Mouse (Mus musculus): ENCODE data around the gene Eps15. TPM values are rescaled to one million over a fixed set of nuclear protein-coding genes. Genes with fewer than 3 reads are reported as not detected.

Gene Eps15
- total and polyA plus RNA-seq, 3 experiments, result 8.8 to 137 (median 56.8) TPM

- Histone ChIP-seq H3K4me3 (ENCODE audit: low read depth, low read length) (peak overlapping the region; percentile 79), H3K36me3 (replicated peaks) (peaks cover 32% of the 10 kb centered on the region), H3K9me3 (replicated peaks) (no peaks in the 10 kb centered on the region), H3K4me1 (ENCODE audit: insufficient read depth, low read depth, low read length) (peaks cover 84% of the 10 kb centered on the region), H3K27me3 (ENCODE audit: insufficient read depth, low read length) (no peaks in the 10 kb centered on the region)
- ATAC-seq (ENCODE audit: extremely low read depth, insufficient number of reproducible peaks, low FRiP score, poor library complexity, severe bottlenecking) (no peak), DNase-seq (ENCODE audit: low spot score) (no peak)
- TF ChIP-seq GATA1 (IDR thresholded peaks at IDR 0.05; ENCODE audit: borderline replicate concordance, low read length) (no peak), POLR2AphosphoS5 (IDR thresholded peaks at IDR 0.05; ENCODE audit: insufficient replicate concordance, low read depth, low read length) (no peak), GATA2 (IDR thresholded peaks at IDR 0.05; ENCODE audit: borderline replicate concordance, low read depth, low read length) (no peak), TAL1 (conservative IDR thresholded peaks at IDR 0.05; ENCODE audit: low read depth, low read length) (no peak)
These were observed 127.1 kb downstream of the Eps15 start for GRCm38 (mm10) chr4:109407176-109407520.

DNA sequence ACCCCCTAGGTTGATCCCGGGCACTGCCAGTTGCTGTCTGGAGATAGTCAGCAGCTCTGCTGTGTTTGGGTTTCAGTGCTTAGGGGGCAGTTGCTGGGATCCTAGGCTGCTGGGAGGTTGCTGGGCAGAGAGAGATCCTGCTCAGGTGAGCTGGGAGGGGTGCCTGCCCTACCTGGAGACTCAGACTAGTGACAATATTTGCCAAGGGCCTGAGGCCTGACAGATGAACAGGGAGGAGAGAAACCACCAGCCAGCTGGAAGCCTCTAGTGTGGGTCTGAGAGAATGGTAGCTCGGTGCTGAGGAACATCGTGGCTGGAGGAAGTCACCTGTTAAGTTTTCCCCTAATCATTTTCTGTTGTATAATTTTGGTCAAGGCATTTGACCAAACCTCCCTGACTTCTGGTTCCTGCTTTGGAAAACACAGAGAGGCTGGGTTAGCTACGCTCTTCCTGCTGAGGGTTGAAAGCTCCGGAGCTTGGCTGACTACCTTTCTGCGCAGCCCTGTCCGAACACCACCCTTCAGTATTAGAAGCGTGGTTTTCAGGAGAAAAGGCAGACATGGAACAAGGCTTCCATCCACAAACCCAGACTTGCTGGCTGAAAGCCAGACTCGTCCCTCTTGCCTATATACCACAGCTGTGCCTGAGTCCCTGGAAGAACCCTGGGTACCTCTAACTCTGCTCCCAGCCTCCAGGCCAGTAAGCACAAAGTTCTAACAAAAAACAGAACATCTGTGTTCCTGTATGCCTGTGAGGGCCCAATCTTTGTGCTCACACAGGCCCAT is 127.8 kb downstream of the Eps15 start:
- no peaks in the 10 kb centered on the region for H3K9me3 ChIP-seq (replicated peaks)
- H3K27me3 ChIP-seq (ENCODE audit: insufficient read depth, low read length), result no peaks in the 10 kb centered on the region
- TF ChIP-seq GATA1 (IDR thresholded peaks at IDR 0.05; ENCODE audit: borderline replicate concordance, low read length) (no peak), CTCF (IDR thresholded peaks at IDR 0.05; ENCODE audit: low read depth, low read length) (no peak), TAL1 (conservative IDR thresholded peaks at IDR 0.05; ENCODE audit: low read depth, low read length) (no peak), GATA2 (IDR thresholded peaks at IDR 0.05; ENCODE audit: borderline replicate concordance, low read depth, low read length) (no peak), POLR2AphosphoS5 (IDR thresholded peaks at IDR 0.05; ENCODE audit: insufficient replicate concordance, low read depth, low read length) (no peak)
- peak overlapping the region; percentile 79; the same call in 1 of the 2 replicates for H3K4me3 ChIP-seq (ENCODE audit: low read depth, low read length)
- H3K36me3 ChIP-seq (replicated peaks), result peaks cover 27% of the 10 kb centered on the region
- peaks cover 86% of the 10 kb centered on the region for H3K4me1 ChIP-seq (ENCODE audit: insufficient read depth, low read depth, low read length)
- ATAC-seq (ENCODE audit: extremely low read depth, insufficient number of reproducible peaks, low FRiP score, poor library complexity, severe bottlenecking) (no peak), DNase-seq (ENCODE audit: low spot score) (no peak)

DNA sequence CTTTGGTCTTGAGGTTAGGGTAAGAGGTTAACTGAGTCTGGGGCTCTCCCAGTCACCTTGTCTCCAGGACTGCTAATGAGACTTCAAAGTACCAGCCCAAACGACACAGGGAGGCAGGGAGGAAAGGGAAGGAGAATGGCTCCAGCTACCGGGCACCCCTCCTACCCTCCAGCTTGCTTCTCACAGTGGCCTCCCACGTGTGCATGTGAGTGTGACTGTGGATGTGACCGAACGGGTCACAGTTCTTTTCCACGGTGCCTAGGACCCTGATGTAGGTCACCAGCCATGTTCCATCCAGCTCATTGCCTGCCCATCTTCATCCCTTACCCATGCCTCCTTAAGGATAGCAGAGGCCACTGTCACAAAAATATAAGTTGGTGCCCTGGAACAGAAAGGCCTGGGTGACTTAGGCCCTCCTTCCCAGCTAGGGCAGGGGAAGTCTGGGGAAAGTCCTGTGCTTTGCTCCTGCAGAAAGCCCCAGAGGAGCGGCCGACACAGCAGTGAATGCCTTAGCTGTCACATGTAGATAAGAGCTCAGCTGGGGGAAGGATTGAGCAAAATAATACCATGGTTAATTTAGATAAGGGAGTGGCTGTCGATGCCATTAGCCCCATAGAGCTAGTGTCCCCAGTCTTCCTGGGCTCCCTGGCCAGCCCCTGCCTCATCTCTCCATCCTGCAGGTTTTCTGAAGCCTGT is 130.8 kb downstream of the Eps15 start:
- DNase-seq (ENCODE audit: low spot score), result peak; percentile 82
- peaks cover 18% of the 10 kb centered on the region for H3K36me3 ChIP-seq (replicated peaks)
- peak; percentile 83 for ATAC-seq (ENCODE audit: extremely low read depth, insufficient number of reproducible peaks, low FRiP score, poor library complexity, severe bottlenecking)
- H3K9me3 ChIP-seq (replicated peaks), result no peaks in the 10 kb centered on the region
- peak; percentile 97 for TF ChIP-seq TAL1 (conservative IDR thresholded peaks at IDR 0.05; ENCODE audit: low read depth, low read length)
- no peak for TF ChIP-seq CTCF (IDR thresholded peaks at IDR 0.05; ENCODE audit: low read depth, low read length)
- H3K4me1 ChIP-seq (ENCODE audit: insufficient read depth, low read depth, low read length), result peaks cover 93% of the 10 kb centered on the region
- H3K4me3 ChIP-seq (ENCODE audit: low read depth, low read length), result peak overlapping the region; percentile 58; the same call in 1 of the 2 replicates
- H3K27me3 ChIP-seq (ENCODE audit: insufficient read depth, low read length), result no peaks in the 10 kb centered on the region

GRCm38 (mm10) chr4:109411377-109411967 is 131.4 kb downstream of the Eps15 start:
- TF ChIP-seq TAL1 (conservative IDR thresholded peaks at IDR 0.05; ENCODE audit: low read depth, low read length), result no peak
- TF ChIP-seq GATA1 (IDR thresholded peaks at IDR 0.05; ENCODE audit: borderline replicate concordance, low read length), result no peak
- no peak for TF ChIP-seq POLR2AphosphoS5 (IDR thresholded peaks at IDR 0.05; ENCODE audit: insufficient replicate concordance, low read depth, low read length)
- no peak for TF ChIP-seq CTCF (IDR thresholded peaks at IDR 0.05; ENCODE audit: low read depth, low read length)
- TF ChIP-seq GATA2 (IDR thresholded peaks at IDR 0.05; ENCODE audit: borderline replicate concordance, low read depth, low read length), result no peak
- H3K36me3 ChIP-seq (replicated peaks), result peaks cover 21% of the 10 kb centered on the region
- no peaks in the 10 kb centered on the region for H3K9me3 ChIP-seq (replicated peaks)
- H3K4me3 ChIP-seq (ENCODE audit: low read depth, low read length), result peak overlapping the region; percentile 54; the same call in 1 of the 2 replicates
- H3K4me1 ChIP-seq (ENCODE audit: insufficient read depth, low read depth, low read length), result peaks cover 89% of the 10 kb centered on the region
- peak; percentile 41 for DNase-seq (ENCODE audit: low spot score)
- ATAC-seq (ENCODE audit: extremely low read depth, insufficient number of reproducible peaks, low FRiP score, poor library complexity, severe bottlenecking), result peak; percentile 12
- no peaks in the 10 kb centered on the region for H3K27me3 ChIP-seq (ENCODE audit: insufficient read depth, low read length)

- no peak overlapping the region; the same call in 1 of the 2 replicates for H3K4me3 ChIP-seq (ENCODE audit: low read depth, low read length)
- H3K27me3 ChIP-seq (ENCODE audit: insufficient read depth, low read length), result no peaks in the 10 kb centered on the region
- no peaks in the 10 kb centered on the region for H3K9me3 ChIP-seq (replicated peaks)
- TF ChIP-seq GATA1 (IDR thresholded peaks at IDR 0.05; ENCODE audit: borderline replicate concordance, low read length), result no peak
- TF ChIP-seq CTCF (IDR thresholded peaks at IDR 0.05; ENCODE audit: low read depth, low read length), result no peak
- no peak for TF ChIP-seq TAL1 (conservative IDR thresholded peaks at IDR 0.05; ENCODE audit: low read depth, low read length)
- TF ChIP-seq GATA2 (IDR thresholded peaks at IDR 0.05; ENCODE audit: borderline replicate concordance, low read depth, low read length), result no peak
- TF ChIP-seq POLR2AphosphoS5 (IDR thresholded peaks at IDR 0.05; ENCODE audit: insufficient replicate concordance, low read depth, low read length), result no peak
- no peak for DNase-seq (ENCODE audit: low spot score)
- H3K36me3 ChIP-seq (replicated peaks), result peaks cover 21% of the 10 kb centered on the region
- no peak for ATAC-seq (ENCODE audit: extremely low read depth, insufficient number of reproducible peaks, low FRiP score, poor library complexity, severe bottlenecking)
- peaks cover 83% of the 10 kb centered on the region for H3K4me1 ChIP-seq (ENCODE audit: insufficient read depth, low read depth, low read length)
These were observed 132.2 kb downstream of the Eps15 start for GRCm38 (mm10) chr4:109412233-109412632.

- Histone ChIP-seq H3K4me3 (ENCODE audit: low read depth, low read length) (no peak overlapping the region), H3K36me3 (replicated peaks) (peaks cover 38% of the 10 kb centered on the region), H3K4me1 (ENCODE audit: insufficient read depth, low read depth, low read length) (peaks cover 63% of the 10 kb centered on the region), H3K9me3 (replicated peaks) (no peaks in the 10 kb centered on the region), H3K27me3 (ENCODE audit: insufficient read depth, low read length) (no peaks in the 10 kb centered on the region)
- TF ChIP-seq GATA1 (IDR thresholded peaks at IDR 0.05; ENCODE audit: borderline replicate concordance, low read length) (no peak), TAL1 (conservative IDR thresholded peaks at IDR 0.05; ENCODE audit: low read depth, low read length) (no peak), CTCF (IDR thresholded peaks at IDR 0.05; ENCODE audit: low read depth, low read length) (no peak), POLR2AphosphoS5 (IDR thresholded peaks at IDR 0.05; ENCODE audit: insufficient replicate concordance, low read depth, low read length) (no peak), GATA2 (IDR thresholded peaks at IDR 0.05; ENCODE audit: borderline replicate concordance, low read depth, low read length) (no peak)
- DNase-seq (ENCODE audit: low spot score) (no peak), ATAC-seq (ENCODE audit: extremely low read depth, insufficient number of reproducible peaks, low FRiP score, poor library complexity, severe bottlenecking) (no peak)
These were observed 137.9 kb downstream of the Eps15 start for GRCm38 (mm10) chr4:109417998-109418397.

All from G1E (cell line).